Mouse (Mus musculus) gonadal fat pad, adult 2 months (tissue): ENCODE measurements around the gene Nsun4. TPM values are rescaled to one million over a fixed set of nuclear protein-coding genes. Genes with fewer than 3 reads are reported as not detected.

Experiments
- DNase-seq: peaks from one replicate; pipeline ENCODE4 v3.0.0-alpha.2; 2012; ENCODE audit warnings: low read depth
- polyA plus RNA-seq: library from polyadenylated mRNA; depleted of rRNA; stranded (reverse); fragments of >200 nt; gene quantifications from 2 replicates; pipeline ENCODE4 v1.2.3, GENCODE M21; 2012; rRNA removed

The Nsun4 gene
- 9.7 and 10.5 TPM in 2 replicates for polyA plus RNA-seq

DNA sequence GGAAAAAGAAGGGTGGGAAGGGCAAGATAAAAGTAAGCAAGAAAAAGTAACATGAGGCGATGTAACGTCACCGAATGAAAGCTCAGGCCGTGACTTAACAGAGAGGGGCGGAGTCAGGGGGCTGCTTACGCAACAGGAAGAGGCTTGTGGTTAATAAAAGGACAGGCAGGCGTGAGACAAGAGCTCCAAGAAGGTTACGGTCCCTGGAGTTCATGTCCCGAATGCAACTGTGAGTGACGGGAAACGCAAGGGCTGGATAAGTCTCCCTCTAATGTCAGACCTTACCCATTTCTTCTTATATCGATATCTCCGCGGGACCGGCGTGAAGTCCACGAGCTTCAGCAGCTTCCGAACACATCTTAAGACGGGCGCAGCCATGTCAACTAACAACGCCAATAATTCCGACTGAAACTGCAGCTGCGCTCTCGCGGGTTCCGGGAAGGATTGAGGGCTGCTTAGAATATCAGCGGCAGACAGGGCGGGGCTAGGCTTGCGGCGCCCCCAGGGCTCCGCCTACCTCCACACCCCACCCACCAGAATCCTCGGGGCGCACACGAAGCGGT, at the start of gene Nsun4:
Nsun4 (minus strand) TSS at position 478 of the 563 bp plus-strand sequence.
- DNase-seq, result peak; percentile 59

DNA sequence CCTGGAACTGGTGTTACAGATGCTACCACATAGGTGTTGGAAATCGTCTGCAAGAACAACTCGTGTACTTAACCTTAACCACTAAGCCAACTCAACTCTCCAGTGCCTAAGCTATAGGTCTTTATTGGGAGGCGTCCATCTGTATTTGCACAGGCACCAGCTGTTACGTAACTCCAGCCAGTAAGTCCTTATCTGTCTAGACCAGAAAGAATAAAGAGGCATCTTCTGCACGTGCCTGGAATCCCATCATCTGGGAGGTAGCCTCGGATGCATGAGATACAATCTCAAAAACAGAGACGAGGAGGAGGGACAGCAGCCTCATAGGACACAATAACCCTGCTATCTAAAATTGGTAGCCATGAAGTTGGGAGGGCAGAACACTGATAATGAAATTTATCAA, 47.3 kb upstream of the Nsun4 start:
- no peak for DNase-seq

DNA sequence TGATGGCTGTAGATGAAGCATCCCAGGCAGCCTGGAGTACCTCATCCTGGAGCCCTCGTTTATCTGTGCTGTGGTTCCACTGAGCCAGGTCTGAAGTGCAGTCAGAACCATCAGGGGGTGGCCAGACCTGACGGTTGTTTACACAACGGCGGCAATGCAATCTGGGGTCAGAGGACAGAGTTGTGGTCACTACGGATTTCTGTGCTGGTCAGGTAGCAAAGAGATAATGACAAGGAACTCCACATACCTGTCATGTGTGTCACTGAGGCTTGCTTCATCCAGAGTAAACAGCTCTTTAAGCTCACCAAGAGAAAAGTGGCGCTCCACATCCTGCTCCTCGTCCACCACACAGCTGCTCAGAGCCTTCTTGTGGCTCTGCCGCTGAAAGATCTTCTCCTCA, 43.5 kb upstream of the Nsun4 start:
- DNase-seq, result no peak

DNA sequence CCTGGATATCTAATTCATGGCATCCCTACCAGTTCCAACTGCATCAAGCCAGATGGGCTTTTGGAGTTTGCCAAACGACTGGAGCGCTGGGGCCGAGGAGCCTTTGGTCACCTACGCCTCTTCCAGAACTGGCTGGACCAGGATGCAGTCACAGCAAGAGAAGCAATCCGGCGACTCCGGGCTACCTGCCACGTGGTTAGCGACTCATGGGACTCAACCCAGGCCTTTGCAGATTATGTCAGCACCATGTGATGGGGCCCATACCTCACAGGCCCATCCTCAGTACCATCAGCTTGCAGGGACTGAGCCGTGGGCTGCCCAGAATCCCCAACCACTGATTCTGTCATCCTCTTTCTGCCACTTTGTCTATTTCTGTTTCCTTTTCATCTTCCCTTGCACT, 42.6 kb upstream of the Nsun4 start:
- no peak for DNase-seq

DNA sequence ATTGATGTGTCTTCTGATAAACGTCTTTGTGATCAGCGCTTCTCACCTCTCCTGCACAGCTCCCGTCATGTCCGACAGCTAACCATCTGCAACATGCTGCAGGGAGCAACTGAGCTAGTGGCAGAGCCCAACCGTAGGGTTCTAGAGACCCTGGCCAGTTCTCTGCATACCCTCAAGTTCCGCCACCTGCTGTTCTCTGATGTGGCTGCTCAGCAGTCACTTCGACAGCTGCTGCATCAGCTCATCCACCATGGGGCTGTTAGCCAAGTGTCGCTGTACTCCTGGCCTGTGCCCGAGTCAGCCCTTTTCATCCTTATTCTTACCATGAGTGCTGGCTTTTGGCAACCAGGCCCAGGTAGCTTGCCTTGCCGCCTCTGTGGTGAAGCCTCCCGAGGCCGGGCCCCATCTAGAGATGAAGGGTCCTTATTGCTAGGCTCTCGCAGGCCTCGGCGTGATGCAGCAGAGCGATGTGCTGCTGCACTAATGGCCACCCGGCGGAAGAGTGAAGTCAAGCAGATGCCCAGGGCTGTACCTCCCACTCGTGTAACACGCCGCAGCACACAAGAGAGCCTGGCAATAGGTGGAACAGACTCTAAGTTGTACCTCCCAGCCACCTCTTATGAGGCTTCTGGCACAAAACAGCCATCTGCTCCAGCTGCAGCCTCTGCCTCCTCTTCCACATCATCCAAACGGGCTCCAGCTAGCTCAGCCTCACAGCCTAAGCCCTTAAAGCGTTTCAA, 35.0 kb upstream of the Nsun4 start:
- DNase-seq, result no peak

DNA sequence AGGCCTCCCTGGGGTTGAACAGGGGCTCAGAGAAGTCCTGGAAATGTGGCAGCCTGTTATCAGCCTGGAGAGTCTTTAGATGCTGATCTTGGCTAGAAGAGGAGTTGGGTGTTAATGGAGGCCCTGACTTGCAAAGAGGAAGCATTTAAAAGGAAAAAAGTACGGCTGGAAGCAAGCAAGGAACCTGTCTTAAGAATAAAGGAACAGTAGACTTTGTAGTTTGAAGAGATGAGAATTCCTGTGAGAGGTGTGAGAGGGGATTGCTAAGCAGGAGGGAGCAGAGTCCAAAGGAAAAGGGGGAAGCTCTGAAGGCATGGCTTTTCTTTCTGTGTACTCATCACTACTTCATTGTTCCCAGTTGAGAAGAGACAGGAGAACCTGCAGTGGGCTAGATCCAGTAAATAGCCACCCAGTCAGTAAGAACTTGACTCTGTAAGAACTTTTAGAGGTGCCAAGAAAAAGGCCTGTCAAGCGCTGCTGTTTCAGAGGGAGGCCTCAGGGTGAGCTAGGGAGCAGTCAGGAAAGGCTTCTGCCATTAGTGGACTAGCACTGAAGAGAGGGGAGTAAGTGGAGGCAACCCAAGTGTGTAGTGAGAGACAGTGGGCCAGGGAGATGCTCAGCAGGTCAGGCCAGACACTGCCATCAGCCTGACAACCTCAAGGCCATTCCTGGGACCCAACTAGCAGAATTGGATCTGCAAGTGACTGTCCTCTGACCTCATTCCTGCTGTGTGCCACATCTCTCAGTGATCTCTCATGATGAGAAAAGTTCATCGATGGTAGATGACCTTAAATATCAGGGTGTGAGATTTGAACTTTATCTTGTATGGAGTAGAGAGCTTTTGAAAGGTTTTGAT, 23.8 kb upstream of the Nsun4 start:
- no peak for DNase-seq

DNA sequence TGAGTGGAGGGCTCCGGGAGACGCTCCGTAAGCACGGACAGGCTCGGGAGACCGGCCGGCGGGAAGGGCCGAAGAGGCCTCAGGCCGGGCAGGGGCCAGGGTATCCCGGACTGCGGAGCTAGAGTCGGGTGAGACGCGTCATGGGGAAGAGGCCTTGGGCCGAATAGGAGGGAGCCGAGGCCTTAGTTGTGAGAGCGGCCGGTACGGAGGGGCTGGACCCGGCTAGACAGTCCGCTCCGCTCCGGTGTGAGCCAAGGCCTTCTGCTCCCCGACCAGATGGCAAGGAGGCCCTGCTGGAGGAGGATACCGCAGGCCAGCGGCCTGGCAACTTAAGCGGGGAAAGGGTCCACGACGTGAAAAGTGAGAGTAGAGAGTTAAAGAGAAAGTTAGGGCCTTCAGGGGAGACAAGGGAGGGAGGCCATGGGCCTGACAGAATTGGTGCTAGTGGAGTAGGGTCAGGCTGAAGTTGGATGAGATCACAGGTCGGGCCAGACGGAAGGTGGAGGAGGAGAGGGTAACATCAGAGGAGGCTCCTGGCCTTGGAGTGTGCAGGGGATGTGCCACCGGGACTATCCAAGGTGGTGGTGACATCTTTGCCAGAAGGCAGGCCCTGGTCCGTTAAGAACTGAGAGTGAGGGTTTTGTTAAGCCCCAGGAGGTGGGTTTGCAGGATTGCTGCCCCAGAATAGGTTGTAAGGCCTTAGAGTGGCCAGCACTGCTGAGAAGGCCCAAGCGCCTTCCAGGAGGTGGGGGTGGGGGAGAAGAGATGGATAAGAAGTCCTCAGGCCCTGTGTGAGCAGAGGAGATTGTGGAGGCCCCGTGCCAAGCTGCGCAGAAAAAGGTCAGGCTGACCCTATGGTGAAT, 22.9 kb upstream of the Nsun4 start:
- DNase-seq, result no peak

DNA sequence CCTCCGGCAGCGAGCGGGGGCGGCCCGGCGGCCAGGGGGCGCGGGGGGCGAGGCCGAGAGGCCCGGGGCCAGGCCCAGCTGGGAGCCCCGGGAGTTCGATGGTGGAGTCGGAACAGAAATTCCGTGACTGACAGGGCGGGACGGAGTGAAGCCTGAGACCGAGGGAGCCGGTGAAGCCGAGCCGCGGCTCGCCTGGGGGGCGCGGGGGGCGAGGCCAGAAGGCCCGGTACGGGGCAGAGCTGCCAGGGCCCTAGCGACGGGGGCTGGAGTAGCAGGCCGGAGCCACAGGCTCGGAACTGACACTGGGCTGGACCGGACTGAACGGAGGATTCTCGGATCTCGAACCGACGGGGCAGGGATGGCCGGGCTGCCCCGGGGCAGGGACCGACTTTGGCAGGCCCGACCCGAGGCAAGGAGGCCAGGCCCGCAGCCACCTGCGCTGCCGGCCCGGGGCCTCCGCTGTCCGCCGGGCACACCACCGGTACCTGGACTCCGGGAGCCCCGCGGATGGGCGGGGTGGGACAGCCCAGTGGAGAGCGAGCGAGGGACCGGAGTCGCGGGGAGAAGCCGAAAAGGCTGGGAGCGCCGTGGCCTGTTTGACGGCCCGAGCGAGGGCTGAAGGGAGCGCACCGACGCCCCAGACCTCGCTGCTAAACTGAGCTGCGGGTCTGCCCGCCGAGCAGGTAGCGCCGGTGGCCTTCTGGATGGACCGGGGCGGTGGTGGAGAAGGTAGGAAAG, 22.1 kb upstream of the Nsun4 start:
- no peak for DNase-seq

DNA sequence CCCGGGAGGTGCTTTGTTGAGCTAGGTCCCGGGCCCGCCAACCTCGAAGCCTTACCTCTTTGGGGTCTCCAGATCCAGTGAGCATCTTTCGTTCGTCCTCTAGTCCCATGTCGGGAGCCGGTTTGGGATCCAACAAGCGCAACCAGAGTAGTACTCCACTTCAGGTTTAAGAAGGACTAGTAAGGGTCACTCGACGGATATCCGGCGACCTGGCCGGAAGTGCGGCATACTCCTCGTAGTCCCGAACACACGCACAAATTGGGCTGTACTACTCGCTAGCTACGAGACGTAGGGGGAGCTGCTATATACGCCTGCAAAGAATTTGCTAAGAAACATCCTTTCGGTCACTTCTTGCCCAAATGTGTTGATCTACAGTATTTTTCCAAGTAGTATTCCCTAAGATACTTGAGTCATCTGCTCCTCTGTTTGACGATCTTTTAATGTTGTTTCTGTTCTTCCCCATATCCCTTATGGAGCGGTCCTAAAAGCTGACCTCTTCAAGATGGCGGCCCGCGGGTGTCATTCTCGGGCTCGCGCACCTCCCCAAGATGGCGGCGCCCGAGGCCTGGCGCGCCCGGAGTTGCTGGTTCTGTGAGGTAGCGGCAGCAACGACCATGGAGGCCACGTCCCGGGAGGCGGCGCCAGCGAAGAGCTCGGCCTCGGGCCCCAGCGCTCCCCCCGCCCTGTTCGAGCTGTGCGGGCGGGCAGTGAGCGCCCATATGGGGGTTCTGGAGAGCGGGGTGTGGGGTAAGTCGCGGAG, 21.4 kb upstream of the Nsun4 start, which contains the start of the genes Uqcrh and Lrrc41:
Uqcrh (minus strand) TSS at position 211 of the 760 bp plus-strand sequence.
Lrrc41 (plus strand) TSS at position 409 of the 760 bp plus-strand sequence.
- peak; percentile 56 for DNase-seq

DNA sequence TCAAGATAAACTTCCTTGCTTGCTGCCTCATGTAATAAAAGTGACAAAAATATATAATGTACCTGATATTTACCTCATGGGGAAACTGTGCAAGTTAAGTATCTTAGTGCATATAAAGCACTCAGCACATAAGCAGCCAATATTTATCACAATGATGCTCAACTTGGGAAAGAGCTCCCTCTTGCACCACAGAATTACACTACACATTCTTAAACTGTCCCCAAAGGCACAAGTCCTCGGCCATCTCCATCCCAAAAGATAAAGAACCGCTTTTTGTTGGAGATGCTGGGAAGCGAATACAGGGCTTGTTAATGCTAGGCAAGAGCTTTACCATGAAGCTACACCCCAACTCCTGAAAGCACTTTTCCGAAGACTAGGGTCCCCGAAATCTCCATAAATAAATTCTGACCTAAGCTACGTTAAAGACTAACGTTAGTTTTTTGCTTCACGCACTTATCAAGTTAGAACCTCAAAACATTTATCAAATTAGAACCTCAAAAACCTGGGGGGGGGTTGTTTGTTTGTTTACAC, 20.5 kb upstream of the Nsun4 start:
- DNase-seq, result no peak

DNA sequence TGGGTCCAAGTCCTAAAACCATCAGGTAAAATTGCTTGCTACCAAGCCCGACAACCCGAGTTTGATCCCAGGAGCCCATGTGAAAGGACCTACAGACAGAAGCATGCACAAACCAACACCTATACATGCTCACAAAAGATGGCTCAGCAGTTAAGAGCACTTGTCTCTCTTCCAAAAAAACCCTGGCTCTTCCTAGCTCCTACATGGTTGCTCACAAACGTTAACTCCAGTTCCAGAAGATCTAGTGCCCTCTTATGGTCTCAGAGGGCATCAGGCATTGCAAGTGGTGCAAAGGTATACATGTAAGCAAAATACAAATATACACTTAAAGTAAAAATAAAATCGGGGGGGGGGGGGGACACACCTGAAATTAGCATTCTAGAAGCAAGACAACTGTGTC, 19.5 kb upstream of the Nsun4 start:
- no peak for DNase-seq

DNA sequence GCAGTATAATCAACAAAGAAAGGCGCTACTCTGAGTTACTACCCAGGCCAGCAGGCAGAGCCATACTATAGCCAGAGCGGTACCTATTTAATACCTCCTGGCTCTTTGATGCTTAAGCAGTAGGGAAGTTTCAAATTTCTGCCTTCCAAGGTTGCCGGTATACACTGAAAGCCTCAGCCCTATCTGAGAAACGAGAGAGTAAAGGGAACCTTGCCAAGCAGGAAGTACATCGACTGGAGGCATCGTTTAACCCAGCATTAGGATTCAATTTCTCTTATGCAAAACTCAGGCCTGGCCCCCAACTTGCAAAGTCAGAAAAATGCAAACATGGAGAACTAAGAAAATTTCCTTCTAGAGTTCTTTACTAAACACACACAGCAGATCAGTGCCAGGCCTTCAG, 16.4 kb upstream of the Nsun4 start:
- DNase-seq, result no peak

DNA sequence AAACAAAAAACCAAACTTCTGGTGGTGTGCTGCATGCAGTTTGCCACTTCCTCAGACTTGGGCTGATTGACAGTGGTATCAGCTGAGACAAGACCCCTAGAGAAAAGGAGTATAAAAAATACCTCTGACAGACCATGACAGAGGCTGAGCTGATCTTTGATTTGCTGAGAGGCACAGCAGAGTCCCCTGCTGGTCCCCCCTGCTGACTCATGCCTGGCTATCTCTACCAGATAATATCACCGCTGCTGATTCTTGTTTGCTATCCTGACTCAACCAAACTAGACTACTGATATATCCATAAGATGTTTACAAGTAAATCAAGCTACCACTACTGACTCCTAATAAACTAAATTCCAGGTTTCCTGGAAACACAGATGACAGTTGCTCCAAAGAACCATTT, 10.2 kb upstream of the Nsun4 start:
- no peak for DNase-seq

DNA sequence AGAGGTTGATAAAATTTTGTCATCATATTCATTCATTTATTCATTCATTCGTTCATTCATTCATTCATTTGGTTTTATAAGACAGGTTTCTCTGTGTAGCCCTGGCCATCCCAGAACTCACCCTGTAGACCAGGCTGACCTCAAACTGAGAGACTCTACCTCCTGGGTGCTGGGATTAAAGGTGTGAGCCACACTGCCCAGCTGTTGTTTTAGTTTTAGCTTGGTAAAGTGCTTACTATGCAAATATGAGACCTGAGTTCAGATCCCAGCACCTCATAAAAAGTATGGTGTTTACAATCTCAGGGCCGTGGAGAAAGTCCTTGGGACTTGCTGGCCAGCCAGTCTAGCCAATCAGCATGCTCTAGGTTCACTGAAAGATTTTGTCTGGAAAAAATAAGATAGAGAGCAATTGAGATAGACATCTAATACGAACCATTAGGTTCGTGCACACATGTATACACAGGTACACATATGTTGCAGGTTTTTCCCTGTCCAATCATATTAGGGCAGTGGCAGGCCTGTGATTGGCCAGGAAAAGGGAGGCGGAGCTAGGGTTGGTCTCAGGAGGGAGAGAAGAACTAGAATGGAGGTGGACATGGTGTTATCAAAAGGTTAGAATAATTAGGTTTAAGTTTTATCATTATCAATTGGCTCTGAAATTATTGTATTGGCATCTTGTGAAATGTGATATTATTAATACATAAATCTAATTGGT, 5.5 kb upstream of the Nsun4 start:
- DNase-seq, result no peak

DNA sequence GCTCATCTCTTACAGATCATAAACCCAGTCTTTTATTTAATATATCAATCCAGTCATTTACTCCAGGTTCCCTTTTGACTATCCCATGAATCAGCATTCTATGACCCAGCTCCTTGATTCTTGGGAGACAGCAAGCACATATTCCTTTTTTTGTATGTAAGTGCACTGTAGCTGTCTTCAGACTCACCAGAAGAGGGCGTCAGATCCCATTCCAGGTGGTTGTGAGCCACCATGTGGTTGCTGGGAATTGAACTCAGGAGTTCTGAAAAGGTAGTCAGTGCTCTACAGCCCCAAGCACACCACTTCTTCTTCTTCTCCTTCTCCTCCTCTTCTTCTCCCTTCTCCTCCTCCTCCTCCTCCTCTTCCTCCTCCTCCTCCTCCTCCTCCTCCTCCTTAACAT, 3.9 kb upstream of the Nsun4 start:
- no peak for DNase-seq

DNA sequence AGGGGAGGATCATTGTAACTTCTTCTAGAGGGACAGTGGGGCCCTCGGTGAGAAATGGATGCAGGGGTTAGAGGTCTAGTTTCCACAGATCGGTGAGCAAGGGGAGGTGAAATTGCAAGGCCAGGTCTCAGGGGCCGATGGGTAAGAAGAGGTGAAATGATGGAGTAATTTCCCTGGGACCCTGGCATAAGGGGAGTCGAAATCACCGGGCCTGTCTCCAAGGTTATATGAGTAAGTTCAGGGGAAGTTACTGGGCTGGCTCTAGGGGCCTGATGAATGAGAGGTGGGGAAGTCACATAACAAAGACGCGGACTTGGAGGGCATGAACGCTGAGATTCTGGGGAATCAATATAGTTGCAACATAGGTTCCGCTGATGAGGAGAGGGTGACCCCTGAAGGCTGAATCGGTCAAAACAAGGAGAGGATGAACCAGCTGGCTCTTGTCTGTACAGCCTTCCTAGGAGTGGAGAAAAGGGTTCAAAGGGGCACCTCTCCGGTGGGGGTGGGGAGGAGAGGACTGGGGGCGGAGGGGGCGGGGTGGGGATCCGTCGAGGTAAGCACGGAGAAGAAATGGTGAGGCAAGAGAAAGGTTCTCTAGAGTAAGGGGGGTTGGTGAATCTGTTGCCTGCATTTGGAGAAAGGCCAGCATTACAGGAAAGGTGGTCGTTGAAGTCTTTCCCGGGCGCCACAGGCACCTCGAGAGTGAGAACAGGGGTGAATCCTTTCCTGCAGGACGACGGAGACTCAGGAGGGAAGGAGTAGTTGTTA, 966 bp downstream of the Nsun4 start:
- no peak for DNase-seq

DNA sequence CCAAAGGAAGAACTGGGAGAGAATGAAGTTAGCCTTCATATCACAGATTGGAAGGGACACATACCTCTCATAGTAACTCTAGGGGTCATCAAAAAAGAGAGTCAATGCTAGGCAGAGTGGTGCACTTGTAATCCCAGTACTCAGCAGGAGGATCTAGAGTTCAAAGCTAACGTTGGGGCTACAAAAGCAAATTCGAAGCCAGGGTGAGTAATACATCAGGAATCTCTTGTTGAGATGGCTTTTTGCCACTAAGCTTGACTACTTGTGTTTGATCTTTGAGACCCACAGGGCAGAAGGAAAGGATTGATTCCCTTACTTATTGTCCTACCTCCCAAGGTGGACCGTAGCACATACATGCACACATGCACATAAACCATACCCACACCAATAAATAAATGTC, 4.5 kb downstream of the Nsun4 start:
- no peak for DNase-seq

DNA sequence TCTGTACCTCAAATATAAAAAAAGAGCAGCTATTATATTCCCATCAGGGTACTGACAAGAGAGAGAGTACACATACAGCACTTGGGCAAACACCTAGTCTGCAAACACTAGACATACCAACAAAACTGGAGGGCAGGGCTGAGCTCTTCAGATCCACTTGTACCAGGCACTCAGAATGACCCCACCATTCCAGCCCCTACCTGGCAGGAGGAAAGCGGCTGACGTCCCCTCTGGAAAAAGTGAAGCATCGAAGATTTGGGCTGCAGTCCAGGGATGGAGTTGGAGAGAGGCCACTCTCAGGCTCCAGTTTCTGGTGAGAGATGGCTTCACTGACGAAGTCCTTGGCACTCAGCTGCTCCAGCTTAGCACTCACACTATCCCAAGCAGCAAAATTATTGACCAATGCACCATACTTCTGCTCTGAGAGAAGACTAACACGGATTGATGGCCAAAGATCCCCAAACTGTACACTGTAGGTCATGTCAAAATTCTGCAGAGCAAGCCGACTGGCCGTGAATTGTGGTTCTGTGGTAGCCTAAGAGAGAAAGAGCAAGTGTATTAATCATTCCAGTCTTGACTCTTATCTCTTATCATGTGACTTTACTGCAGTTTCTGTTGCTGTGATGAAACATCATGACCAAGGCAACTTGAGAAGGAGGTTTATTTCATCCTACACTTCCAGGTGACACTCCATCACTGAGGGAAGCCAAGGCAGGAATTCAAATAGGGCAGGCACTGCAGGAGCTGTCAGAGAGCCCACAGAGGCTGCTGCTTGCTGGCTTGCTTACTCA, 5.4 kb downstream of the Nsun4 start:
- no peak for DNase-seq
